Mouse (Mus musculus) layer of hippocampus, adult 8-10 months (tissue): ENCODE results near the gene Hoxc9. TPM values are rescaled to one million over a fixed set of nuclear protein-coding genes. Genes with fewer than 3 reads are reported as not detected.

Experiments
- DNase-seq, 2 experiments: peaks; one replicate each; pipeline ENCODE4 v3.0.0; 2022; ENCODE audit warnings: low spot score in 2 of 2
- total RNA-seq, 4 experiments: library from RNA; stranded (reverse); gene quantifications; 2 replicates each; pipeline ENCODE4 v1.2.4; 2022

The Hoxc9 gene
- total RNA-seq, result not detected

DNA sequence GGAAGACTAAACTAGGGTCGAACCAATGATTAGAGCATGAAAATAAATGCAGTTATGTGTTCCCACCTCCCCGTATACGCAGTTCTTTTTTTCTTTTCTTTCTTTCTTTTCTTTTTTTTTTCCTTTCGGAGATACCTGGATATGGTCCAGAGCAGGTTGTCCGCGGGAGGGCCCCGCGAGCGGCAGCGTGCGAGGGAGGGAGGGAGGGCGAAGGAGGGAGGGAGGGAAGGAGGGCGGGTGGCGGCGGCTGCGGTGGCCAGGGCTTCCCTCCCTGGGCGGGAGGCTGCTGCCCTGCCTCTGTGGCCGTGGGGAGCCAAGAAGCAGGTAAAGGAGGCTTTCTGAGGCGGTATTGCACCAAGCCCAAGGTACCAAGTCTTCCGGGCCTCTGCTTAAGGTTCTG, at the start of gene Hoxc9:
Gene Hoxc9 (plus strand): TSS at position 269 of the 400 bp plus-strand sequence.
- no peak for DNase-seq

DNA sequence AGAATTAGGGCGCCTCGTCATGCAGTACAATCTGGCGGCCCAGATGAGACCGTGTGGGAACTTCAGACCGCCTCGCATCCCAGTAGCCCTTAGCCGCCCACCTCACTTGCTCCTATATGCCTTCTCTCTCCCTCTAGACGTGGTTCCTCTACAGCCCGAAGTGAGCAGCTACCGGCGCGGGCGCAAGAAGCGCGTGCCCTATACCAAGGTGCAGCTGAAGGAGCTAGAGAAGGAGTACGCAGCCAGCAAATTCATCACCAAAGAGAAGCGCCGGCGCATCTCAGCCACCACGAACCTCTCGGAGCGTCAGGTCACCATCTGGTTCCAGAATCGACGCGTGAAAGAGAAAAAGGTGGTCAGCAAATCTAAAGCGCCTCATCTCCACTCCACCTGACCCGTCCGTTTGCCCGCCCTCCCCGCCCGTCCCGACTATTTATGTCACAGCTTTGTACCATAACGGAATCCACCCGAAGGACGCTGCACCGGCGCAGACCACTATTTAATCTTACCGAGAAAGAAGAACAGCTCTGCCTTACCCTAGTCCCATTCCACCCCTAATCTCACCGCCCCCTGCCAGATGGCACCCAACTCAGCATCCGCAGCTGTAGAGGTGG, 49.1 kb upstream of the Hoxc9 start:
- no peak for DNase-seq

DNA sequence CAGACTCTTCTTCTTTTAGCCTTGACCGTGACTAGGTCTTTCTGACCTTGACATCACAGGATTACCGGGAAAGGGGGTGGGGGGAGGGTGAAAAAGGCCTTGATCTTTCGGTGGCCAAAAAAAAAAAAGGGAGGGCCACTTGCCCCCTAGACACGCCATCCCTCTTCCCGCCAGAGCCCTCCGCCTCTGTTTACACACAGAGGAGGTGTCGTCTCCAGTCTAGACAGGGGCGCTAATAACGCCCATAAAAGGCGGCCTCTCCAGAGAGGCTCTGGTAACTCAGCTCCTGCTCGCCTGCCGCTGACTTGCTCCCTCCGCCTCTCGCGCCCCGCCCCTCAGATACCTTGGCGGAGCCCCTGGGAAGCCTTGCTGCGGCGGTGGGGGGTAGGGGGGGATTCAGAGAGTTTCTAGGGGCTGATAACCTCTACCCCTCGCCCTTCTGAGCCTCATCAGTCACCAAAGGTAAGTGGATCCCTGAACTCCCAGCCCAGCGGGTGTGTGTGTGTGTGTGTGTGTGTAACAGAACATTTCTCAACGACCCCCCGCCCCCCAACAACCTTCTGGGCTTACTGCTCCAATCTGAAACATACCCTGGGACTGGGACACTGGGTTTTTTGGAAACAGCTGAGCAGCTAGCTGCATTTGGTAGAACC, 44.4 kb upstream of the Hoxc9 start:
- no peak for DNase-seq

DNA sequence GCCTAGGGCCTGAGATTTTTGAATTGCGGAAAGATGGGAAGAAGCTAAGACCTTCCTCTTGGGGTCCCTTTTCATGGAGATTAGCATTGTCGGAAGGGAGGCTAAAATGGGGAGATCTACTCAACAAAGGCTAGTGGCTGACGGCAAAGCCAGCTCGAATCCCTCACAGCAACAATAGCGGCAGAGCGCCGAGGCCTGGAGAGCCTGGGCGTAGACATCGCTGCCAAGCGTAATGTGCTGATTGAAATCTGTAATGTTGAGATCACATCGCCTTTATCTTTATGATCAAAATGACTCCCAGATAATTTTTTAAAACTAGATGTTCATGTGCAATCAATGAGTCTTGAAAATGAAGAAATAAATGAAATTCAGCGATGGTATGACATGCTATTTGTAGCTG, 41.8 kb upstream of the Hoxc9 start:
- no peak for DNase-seq

DNA sequence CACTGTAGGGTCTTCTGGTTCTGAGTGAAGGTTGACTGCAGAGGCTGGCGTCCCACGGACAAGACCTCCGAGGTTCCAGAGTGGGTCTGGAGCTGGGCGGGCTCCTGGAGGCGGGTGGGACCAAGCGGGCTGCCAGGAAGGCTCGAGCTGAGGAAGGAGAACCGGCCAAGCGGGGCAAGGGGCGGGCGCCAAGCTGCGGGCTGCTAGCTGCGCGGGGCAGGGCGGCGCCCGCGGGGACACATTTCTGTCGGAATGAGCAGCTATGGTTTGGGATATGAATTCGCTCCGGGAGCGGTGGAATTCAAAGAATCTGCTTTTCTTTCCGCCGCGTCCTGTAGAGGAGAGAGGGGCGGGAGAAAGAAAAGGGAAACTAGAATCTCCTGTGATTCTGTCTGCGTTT, 41.3 kb upstream of the Hoxc9 start:
- DNase-seq, result no peak

DNA sequence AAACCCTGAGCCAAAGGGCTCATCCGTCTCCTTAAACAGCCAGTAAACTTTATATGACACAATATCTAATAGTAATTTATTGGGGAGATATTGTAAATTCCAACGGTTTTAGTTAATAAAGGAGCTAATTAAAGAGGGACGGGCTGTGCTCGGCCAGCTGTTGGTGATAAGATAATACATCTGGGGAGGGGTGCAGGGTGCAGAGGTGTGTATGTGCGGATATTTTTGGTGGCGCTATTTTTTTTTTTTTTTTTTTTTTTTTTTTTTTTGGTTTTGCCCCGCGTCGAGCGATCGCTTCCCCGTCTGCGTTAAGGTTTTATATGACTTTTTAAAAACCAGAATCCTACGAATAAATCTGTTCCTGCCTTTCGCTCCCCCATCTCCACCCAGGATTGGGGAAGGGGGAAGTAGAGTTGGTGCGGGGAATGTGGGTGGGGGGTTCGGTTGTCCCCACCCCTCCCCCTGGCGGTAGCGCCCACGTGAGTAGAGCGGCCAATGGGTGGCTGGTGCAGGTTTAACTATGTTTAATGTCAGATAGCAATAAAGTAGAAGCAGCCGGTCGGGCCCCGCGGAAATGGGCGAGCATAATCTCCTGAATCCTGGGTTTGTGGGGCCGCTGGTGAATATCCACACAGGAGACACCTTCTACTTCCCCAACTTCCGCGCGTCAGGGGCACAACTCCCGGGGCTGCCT, 39.8 kb upstream of the Hoxc9 start, which contains the start of gene Hoxc12:
Gene Hoxc12 (plus strand): TSS at position 479 of the 694 bp plus-strand sequence.
- DNase-seq, result no peak

DNA sequence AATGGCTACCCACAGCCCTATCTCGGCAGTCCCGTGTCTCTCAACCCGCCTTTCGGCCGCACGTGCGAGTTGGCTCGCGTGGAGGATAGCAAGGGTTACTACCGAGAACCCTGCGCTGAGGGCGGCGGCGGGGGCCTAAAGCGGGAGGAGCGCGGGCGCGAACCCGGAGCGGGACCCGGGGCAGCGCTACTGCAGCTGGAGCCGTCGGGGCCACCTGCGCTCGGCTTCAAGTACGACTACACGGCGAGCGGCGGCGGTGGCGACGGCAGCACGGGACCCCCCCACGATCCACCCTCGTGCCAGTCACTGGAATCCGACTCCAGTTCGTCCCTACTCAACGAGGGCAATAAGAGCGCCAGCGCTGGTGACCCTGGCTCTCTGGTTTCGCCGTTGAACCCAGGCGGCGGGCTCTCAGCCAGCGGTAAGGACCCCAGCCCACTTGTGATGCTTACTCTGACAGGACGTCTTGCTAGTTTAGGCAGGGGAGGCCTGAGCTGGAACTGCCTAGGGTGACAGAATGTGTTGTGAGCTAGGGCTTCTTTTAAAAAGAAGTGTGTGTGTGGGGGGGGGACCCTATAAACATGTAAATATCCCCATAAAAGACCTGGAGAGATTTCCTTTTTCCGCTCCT, 39.1 kb upstream of the Hoxc9 start:
- DNase-seq, result no peak

DNA sequence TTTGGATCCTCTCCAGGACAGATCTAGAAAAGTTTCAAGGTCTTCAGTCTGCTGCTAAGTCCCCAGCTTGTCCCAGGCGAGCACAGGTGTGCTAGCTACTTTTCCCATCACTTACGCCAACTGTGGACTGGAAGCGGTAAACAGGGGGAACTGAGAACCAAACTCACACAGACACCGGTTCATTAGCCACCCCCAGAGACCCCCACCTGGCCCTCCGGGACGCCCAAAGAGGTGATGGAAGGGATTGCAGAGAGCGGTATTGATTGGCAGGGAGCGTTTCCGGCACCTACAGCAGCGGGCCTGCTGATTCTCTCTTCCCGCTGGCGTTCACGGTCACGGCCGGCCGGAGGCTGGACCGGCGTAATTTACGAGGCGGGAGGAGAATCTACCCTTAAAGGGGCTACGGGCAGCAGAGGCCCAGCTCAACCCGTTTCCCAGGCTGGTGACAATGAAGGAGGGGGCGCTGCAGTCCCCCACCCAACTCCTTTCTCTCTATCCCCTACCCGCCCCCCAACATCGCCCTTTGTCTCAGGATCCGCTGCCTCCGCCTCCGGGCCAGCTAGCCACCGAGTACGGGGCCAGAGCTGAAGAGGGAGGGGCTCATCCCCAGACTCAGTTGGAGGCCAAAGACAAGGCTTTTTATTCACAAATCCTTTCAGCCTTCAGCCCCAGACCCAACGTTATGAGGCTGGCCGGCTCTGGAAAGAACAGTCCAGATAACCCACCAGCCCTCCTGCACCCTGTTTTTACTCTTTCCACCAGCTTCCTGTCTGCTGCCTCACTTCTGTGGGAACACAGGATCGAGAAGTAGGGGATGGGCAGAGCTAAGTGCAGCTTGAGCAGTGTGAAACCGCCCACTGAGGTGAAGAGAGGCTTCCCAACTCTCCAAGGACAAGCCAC, 36.7 kb upstream of the Hoxc9 start:
- no peak for DNase-seq

DNA sequence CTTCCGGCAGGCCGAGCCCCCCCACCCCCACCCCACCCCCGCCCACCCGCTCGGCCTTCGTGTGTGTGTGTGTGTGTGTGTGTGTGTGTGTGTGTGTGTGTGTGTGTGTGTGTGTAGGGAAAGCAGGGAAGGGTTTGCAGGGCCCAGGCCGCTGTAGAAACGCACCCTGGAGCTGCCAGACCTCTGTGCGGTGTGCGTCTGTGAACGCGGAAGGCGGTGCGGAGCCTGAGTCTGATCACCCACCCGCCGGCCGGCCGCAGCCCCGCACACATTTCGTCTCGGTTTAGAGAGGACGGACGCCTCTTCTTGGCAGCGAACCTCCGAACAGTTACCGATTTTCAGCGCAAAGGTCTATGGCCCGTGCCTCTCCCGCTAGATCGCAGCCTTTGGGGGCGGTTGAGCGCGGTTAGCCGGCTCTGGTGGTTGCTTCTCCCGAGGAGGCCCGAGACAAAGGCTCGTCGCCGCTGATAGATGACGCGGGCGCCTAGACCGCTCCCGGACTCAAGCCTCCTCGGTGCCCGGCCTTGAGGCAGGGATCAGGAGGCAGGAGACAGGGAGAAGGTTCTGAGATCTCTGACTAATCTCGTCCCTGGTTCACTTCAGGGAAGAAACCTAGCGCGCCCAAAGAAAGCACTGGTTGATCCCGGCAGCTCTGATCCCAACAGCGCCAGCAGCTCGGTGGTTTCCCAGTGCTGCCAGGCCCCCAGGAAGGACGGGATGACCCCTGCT, 33.3 kb upstream of the Hoxc9 start:
- DNase-seq, result no peak

DNA sequence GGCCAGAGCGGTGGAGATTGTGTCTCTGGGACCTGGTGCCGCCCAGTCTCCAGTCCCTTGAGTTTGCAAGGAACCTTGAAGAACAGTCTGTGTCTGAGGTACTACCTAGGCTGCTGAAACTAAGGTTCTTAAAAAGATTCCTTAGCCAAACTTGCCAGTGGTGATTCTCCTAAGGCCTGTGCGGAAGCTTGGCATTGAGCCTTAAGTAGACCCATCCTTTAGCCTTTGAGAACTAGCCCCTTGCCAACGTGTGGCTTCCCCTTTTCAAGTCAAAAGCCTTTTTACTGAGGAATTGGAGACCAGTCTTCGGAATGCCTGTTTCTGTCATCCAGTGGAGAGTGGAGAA, 32.8 kb upstream of the Hoxc9 start:
- DNase-seq, result no peak

DNA sequence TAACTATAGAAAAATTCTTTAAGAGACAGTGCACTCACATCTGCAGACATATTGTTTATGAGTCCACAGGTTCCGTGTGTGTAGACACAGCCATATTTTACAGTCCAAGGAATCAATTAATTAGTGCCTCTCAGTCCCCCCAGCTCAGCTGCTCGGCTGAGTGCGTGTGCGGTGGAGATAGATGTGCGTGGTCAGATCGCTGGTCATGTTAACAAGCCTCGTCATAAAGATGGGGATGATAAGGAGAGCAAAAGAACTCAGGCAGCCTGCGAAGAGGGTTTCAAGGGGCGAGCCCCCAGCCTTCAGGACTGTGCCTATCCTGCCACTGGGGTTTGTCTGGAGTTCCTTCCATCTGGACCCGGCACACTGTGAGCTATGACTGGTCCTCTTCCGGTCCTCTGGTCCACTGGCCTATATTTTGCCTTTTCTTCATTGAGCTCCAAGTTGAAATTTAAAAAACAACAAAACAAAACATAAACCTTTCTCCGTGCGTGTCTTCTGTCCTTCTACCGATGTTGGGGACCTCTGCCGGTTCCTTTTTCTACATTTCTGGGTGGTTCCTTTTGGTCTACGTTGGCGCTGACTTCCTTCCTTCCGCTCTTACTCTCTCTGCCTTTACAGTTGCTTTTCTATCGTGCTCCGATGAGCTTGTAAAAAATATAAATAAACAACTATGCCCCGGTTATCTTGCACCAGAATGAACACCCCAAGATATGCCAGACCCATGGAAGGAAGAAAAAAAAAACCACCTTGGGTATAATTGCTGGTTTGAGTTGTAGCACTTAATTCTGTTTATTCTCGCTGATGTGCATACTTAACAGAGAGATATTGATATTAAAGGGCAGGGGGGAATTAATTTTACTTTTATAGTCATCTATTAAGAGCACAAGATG, 30.8 kb upstream of the Hoxc9 start:
- DNase-seq, result no peak

DNA sequence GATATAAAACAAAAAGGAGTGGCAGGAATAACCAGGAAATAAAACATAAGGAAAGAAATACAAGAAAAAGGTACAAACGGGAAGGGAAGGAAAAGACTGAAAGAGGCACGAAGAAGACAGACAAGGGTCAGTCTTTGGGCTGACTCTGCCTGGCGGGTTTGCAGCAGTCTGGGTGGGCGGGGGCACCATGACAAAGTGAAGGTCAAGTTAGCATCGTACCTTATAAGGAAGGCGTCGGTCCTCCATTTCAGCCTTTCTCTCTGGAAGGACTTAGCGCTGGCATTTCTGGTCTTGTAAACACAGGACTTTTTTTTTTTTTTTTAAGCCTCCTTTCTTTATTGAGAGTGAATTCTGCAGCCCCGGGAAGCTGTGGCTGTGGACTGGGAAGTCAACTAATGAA, 29.0 kb upstream of the Hoxc9 start:
- no peak for DNase-seq

DNA sequence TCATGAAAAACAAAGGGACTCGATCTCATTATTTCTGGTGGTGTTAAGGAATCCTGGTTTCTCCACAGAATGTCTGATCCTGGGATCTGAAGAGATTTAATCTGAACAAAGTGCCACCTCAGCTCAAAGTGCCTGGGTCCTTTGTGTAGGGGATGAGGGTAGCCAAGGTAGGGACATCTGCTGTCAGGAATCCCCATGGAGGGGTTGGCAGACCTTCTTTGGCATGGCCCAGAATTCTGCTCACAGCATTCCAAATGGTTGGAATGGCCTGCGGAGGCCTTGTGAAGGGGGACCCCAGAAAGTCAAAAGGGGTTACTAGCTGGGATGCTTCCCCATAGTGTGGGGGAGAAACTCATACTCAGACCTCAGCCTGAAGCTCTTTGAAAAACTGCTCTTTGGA, 27.4 kb upstream of the Hoxc9 start:
- DNase-seq, result no peak

DNA sequence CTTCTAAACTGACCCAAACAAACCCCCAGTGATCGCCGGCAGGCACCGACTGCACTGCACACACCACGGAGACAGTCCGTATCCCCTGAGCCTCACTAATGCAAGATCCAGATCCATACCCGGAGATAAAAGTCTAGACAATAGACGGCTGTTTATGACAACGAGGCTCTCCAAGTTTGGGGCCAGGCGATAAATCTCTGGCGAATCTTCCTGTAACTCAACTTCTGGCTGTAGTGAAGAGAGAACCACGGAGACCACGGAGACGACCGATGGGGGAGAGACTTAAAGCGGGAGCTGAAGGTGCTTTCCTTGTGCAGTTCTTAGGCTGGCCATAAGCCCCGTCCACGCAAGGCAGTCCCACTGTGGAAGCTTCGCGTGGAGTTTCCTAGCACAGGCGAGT, 26.5 kb upstream of the Hoxc9 start:
- no peak for DNase-seq

DNA sequence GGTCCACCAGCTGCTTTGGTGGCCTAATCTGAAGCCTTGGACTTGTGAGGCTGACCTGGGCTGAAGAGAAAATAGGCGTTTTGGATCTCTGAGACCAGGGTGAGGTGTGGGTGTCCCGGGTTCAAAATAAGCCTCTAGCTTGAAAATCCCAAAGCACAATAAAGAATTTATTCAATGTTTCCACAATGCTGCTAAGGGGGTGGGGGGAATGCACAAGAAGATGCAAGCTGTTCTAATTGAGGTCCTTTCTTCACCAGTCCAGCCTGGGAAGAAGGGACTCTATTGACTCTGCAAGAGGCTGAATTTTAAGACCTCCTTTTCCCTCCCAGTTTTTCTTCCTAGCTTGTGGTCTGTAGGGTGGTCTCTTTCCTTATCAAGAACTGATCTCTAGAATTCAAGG, 25.4 kb upstream of the Hoxc9 start:
- no peak for DNase-seq

DNA sequence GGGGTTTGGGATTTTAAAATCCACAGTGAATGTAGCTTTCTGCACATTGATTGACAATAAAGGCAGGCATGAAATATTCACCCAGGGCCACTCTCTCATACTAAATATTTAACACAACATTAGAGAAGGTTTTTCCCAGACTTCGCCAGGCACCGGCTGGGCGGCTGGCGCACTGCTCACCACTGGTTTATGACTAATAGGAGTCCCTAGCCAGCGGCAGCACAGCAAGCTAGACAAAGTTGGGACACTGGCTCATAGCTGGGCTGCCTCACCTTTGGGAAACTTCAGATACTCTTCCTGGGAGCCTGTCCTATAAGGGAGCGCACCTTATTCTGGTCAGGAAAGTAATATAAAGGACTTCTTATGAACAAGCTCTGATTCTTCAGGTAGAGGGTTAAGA, 22.7 kb upstream of the Hoxc9 start:
- no peak for DNase-seq

DNA sequence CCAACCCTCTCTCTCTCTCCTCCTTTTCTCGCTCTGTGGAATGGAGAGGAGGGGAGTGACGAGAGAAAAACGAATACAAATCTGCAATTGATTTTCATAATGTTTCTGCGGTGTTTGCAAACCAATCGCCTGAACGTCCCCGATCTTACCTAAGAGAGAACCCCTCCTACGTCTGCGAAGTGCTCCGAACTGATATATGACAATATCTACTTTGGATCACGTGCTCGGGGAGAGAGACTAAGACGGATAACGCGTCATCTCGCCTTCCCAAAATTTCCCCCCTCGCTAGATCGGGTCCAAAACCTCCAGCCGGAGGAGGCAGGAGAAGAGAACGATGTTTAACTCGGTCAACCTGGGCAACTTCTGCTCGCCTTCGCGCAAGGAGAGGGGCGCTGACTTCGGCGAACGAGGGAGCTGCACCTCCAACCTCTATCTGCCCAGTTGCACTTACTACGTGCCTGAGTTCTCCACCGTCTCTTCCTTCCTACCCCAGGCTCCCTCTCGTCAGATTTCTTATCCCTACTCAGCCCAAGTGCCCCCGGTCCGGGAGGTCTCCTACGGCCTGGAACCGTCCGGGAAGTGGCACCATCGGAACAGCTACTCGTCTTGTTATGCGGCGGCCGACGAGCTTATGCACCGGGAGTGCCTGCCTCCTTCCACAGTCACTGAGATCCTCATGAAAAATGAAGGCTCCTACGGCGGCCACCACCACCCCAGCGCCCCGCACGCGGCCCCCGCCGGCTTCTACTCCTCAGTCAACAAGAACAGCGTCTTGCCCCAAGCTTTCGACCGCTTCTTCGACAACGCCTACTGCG, 21.8 kb upstream of the Hoxc9 start, which contains the start of gene Hoxc11:
Gene Hoxc11 (plus strand): TSS at position 236 of the 815 bp plus-strand sequence.
- DNase-seq, result no peak

DNA sequence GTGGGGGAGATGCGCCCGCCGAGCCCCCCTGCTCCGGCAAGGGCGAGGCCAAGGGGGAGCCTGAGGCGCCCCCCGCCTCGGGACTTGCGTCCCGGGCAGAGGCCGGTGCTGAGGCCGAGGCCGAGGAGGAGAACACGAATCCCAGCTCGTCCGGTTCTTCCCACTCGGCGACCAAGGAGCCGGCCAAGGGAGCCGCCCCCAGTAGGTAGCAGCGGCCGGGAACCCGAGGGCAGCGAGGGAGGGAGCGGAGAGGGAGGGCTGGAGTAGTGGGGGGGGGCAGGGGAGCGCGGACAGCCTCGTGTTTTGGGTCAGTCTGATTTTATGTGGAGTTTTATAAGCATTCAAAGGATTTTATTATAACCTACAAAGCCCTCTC, 21.2 kb upstream of the Hoxc9 start:
- DNase-seq, result no peak
